Mouse (Mus musculus): ENCODE results near the gene Hist1h1a. TPM values are rescaled to one million over a fixed set of nuclear protein-coding genes. Genes with fewer than 3 reads are reported as not detected.
A peak's percentile ranks its signal among the peaks of the same experiment; 100 is the strongest.
"Not testable (repeated sequence)": the region's sequence is repeated elsewhere in the genome, so short reads cannot be mapped to it uniquely, and the experiment has no call there.

Gene Hist1h1a
- polyA plus RNA-seq, 1 experiment from 2014 or later: 2.4 TPM

GRCm38 (mm10) chr13:23740256-23740840, 23.1 kb upstream of the Hist1h1a start:
- Histone ChIP-seq H3K4me3 (ENCODE audit: low read depth, low read length) (peak overlapping the region; percentile 44), H3K9ac (ENCODE audit: low read length) (peak overlapping the region; percentile 76), H3K4me2 (ENCODE audit: low read length) (peak overlapping the region; percentile 77), H3K4me1 (ENCODE audit: control insufficient read depth, insufficient read depth, low read length) (peaks cover 6% of the 10 kb centered on the region; the same call in 1 of the 2 replicates), H3K9me3 (replicated peaks; ENCODE audit: control insufficient read depth, low read length) (no peaks in the 10 kb centered on the region), H3K27ac (ENCODE audit: low read depth, low read length) (peak overlapping the region; percentile 95; the same call in 1 of the 2 replicates), H3K36me3 (ENCODE audit: control insufficient read depth, insufficient read depth, low read length) (no peaks in the 10 kb centered on the region), H3K27me3 (replicated peaks; ENCODE audit: control insufficient read depth, insufficient read depth, low read length) (no peaks in the 10 kb centered on the region)
- DNase-seq (ENCODE audit: low spot score) (no peak), ATAC-seq (no peak)
- WGBS: 41% methylated on average over 13 of the region's 13 CpGs

GRCm38 (mm10) chr13:23740910-23741309, 22.6 kb upstream of the Hist1h1a start:
- H3K4me2 ChIP-seq (ENCODE audit: low read length): peak overlapping the region; percentile 77
- H3K27me3 ChIP-seq (replicated peaks; ENCODE audit: control insufficient read depth, insufficient read depth, low read length): no peaks in the 10 kb centered on the region

DNA sequence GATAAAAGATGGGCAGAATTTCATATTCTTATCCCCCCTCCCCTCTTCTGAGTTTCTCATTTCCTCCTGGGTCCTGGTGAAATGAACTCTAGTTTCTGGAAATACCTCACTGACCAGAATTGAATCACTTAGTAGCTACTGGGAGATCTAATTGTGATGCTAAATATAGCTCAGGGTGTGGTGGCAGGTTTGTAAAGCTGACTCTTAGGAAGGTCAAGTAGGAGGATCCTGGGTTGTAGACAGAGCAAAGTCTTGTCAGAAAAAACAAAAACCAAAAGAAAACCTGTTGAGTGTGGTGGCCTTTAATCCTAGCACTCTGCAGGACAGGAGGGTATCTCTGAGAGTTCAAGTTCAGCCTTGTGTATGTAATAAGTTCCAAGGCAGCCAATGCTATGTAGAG, 21.5 kb upstream of the Hist1h1a start:
- Histone ChIP-seq H3K9ac (ENCODE audit: low read length) (no peak overlapping the region), H3K4me3 (ENCODE audit: low read depth, low read length) (no peak overlapping the region), H3K4me1 (ENCODE audit: control insufficient read depth, insufficient read depth, low read length) (peaks cover 7% of the 10 kb centered on the region; the same call in 1 of the 2 replicates), H3K27ac (ENCODE audit: low read depth, low read length) (no peak overlapping the region), H3K36me3 (ENCODE audit: control insufficient read depth, insufficient read depth, low read length) (no peaks in the 10 kb centered on the region), H3K4me2 (ENCODE audit: low read length) (no peak overlapping the region), H3K9me3 (replicated peaks; ENCODE audit: control insufficient read depth, low read length) (no peaks in the 10 kb centered on the region), H3K27me3 (replicated peaks; ENCODE audit: control insufficient read depth, insufficient read depth, low read length) (no peaks in the 10 kb centered on the region)
- ATAC-seq (no peak), DNase-seq (ENCODE audit: low spot score) (no peak)

More at GRCm38 (mm10) chr13:23740910-23741309, 22.6 kb upstream of the Hist1h1a start:
- Histone ChIP-seq H3K9ac (ENCODE audit: low read length) (no peak overlapping the region), H3K4me3 (ENCODE audit: low read depth, low read length) (no peak overlapping the region), H3K4me1 (ENCODE audit: control insufficient read depth, insufficient read depth, low read length) (peaks cover 6% of the 10 kb centered on the region; the same call in 1 of the 2 replicates), H3K36me3 (ENCODE audit: control insufficient read depth, insufficient read depth, low read length) (no peaks in the 10 kb centered on the region), H3K9me3 (replicated peaks; ENCODE audit: control insufficient read depth, low read length) (no peaks in the 10 kb centered on the region), H3K27ac (ENCODE audit: low read depth, low read length) (no peak overlapping the region)
- DNase-seq (ENCODE audit: low spot score): no peak
- 67% methylated on average over 5 of the region's 5 CpGs for WGBS
- no peak for ATAC-seq

DNA sequence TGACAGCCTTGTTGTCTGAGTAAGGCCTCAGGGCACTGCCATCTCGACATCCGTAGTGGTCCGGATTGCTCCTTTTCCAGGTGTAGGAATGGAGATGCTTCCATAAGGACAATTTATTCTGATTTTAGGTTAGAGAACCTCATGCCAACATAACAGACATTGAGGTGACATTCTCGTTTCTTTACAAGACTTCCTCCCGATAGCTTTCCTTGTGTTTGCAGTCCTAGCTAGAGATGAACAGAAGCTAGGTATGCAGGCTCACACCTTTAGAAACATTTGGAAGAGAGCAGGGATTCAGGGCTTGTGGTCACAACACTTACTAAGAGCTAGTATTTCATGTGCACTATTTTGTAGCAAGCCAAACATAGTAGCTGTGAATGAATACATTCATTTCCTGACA, 20.3 kb upstream of the Hist1h1a start:
- Histone ChIP-seq H3K9me3 (replicated peaks; ENCODE audit: control insufficient read depth, low read length) (no peaks in the 10 kb centered on the region), H3K27ac (ENCODE audit: low read depth, low read length) (no peak overlapping the region), H3K27me3 (replicated peaks; ENCODE audit: control insufficient read depth, insufficient read depth, low read length) (no peaks in the 10 kb centered on the region), H3K4me3 (ENCODE audit: low read depth, low read length) (no peak overlapping the region), H3K9ac (ENCODE audit: low read length) (no peak overlapping the region), H3K4me1 (ENCODE audit: control insufficient read depth, insufficient read depth, low read length) (peaks cover 17% of the 10 kb centered on the region), H3K36me3 (ENCODE audit: control insufficient read depth, insufficient read depth, low read length) (no peaks in the 10 kb centered on the region), H3K4me2 (ENCODE audit: low read length) (no peak overlapping the region)
- ATAC-seq (no peak), DNase-seq (ENCODE audit: low spot score) (no peak)
- WGBS: 79% methylated on average over 5 of the region's 5 CpGs

DNA sequence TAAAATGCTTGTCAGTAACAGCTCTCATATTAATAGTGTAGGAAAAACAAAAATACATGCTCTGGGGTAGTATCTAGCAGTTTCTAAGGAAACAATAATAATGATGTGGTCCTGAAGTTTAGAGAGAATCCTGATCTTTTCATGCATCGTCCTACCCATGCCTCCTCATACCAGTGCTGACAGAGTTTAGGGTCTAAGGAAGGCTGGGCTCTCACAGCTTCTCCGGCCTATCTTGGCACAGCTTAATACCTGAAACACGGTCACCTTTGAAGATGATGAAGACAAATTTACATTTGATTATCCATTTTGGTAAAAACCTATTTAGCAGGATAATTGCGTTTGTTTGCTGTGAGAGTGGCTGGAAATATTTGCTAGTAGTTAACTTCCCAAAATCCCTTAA, 19.5 kb upstream of the Hist1h1a start:
- ATAC-seq (no peak), DNase-seq (ENCODE audit: low spot score) (no peak)
- H3K27me3 ChIP-seq (replicated peaks; ENCODE audit: control insufficient read depth, insufficient read depth, low read length): no peaks in the 10 kb centered on the region
- WGBS: 32% methylated on average over 4 of the region's 4 CpGs
- H3K36me3 ChIP-seq (ENCODE audit: control insufficient read depth, insufficient read depth, low read length): no peaks in the 10 kb centered on the region
- peaks cover 17% of the 10 kb centered on the region for H3K4me1 ChIP-seq (ENCODE audit: control insufficient read depth, insufficient read depth, low read length)
- no peak overlapping the region for H3K27ac ChIP-seq (ENCODE audit: low read depth, low read length)
- H3K9me3 ChIP-seq (replicated peaks; ENCODE audit: control insufficient read depth, low read length): no peaks in the 10 kb centered on the region
- H3K4me3 ChIP-seq (ENCODE audit: low read depth, low read length): peak overlapping the region; percentile 38; the same call in 1 of the 2 replicates
- peak overlapping the region; percentile 61 for H3K9ac ChIP-seq (ENCODE audit: low read length)
- H3K4me2 ChIP-seq (ENCODE audit: low read length): peak overlapping the region; percentile 54

GRCm38 (mm10) chr13:23744421-23745380, 18.8 kb upstream of the Hist1h1a start:
- peaks cover 17% of the 10 kb centered on the region for H3K4me1 ChIP-seq (ENCODE audit: control insufficient read depth, insufficient read depth, low read length)
- peak overlapping the region; percentile 70; the same call in 1 of the 2 replicates for H3K27ac ChIP-seq (ENCODE audit: low read depth, low read length)
- no peaks in the 10 kb centered on the region for H3K27me3 ChIP-seq (replicated peaks; ENCODE audit: control insufficient read depth, insufficient read depth, low read length)
- under 1% methylated on average over 17 of the region's 36 CpGs for WGBS
- peak overlapping the region; percentile 61 for H3K9ac ChIP-seq (ENCODE audit: low read length)
- no peaks in the 10 kb centered on the region for H3K36me3 ChIP-seq (ENCODE audit: control insufficient read depth, insufficient read depth, low read length)
- ATAC-seq (no peak; the same call in 1 of the 2 replicates), DNase-seq (ENCODE audit: low spot score) (no peak)
- H3K4me3 ChIP-seq (ENCODE audit: low read depth, low read length): peak overlapping the region; percentile 38
- peak overlapping the region; percentile 54 for H3K4me2 ChIP-seq (ENCODE audit: low read length)
- H3K9me3 ChIP-seq (replicated peaks; ENCODE audit: control insufficient read depth, low read length): no peaks in the 10 kb centered on the region

DNA sequence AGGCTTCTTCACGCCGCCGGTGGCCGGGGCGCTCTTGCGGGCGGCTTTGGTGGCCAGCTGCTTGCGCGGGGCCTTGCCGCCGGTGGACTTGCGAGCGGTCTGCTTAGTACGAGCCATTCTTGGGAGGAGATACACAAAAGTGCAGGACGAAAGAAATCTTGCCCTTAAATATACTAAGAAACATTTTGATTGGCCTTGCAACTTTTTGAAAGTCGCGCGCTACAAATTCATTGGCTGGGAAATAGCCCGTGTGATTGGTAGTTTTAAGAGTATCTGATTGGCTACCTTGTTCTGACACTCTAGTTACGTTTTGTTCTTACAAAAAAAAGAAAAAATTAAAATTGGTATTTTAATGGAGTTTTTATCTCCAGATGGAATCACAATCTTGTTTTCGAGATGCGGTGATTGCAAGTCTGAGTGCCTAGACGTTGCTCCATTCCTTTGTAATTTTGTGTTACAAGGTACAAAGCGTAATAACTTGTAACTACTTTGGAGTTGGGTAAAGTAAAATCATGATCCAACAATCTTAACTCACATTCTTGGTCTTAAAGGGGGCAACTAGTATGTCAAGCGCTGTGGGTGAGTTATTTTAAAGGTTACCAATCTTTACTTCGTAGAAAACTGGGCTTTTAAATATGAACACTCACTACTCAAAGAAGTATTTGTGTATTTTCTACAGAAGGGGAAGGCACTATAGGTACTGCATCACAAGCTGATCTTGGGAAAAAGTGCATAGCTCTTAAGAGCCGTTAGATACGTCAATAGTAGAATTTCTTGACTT, 17.9 kb upstream of the Hist1h1a start, which contains the start of gene Hist1h3c:
Hist1h3c (minus strand) TSS at position 222 of the 781 bp plus-strand sequence.
- H3K9me3 ChIP-seq (replicated peaks; ENCODE audit: control insufficient read depth, low read length): no peaks in the 10 kb centered on the region
- H3K4me1 ChIP-seq (ENCODE audit: control insufficient read depth, insufficient read depth, low read length): peaks cover 12% of the 10 kb centered on the region
- H3K9ac ChIP-seq (ENCODE audit: low read length): peak within 1 kb of the TSS; percentile 61
- ATAC-seq (peak; percentile 76), DNase-seq (ENCODE audit: low spot score) (peak; percentile 97)
- peak within 1 kb of the TSS; percentile 54 for H3K4me2 ChIP-seq (ENCODE audit: low read length)
- no peaks in the 10 kb centered on the region for H3K27me3 ChIP-seq (replicated peaks; ENCODE audit: control insufficient read depth, insufficient read depth, low read length)
- under 1% methylated on average over 24 of the region's 28 CpGs for WGBS
- H3K36me3 ChIP-seq (ENCODE audit: control insufficient read depth, insufficient read depth, low read length): no peaks in the 10 kb centered on the region
- H3K27ac ChIP-seq (ENCODE audit: low read depth, low read length): peak within 1 kb of the TSS; percentile 97
- peak within 1 kb of the TSS; percentile 38 for H3K4me3 ChIP-seq (ENCODE audit: low read depth, low read length)

- peak; percentile 88 for ATAC-seq
Observed at GRCm38 (mm10) chr13:23746201-23747080, 17.0 kb upstream of the Hist1h1a start, which contains the start of gene Hist1h2bb. Hist1h2bb (plus strand) TSS chr13:23746734.

More at GRCm38 (mm10) chr13:23746201-23747080, 17.0 kb upstream of the Hist1h1a start, which contains the start of gene Hist1h2bb:
- not testable (repeated sequence) for H3K9me3 ChIP-seq (replicated peaks; ENCODE audit: control insufficient read depth, low read length); H3K36me3 ChIP-seq (ENCODE audit: control insufficient read depth, insufficient read depth, low read length); H3K27me3 ChIP-seq (replicated peaks; ENCODE audit: control insufficient read depth, insufficient read depth, low read length)
- DNase-seq (ENCODE audit: low spot score): peak; percentile 99
- Histone ChIP-seq H3K4me3 (ENCODE audit: low read depth, low read length) (peak within 1 kb of the TSS; percentile 38), H3K4me1 (ENCODE audit: control insufficient read depth, insufficient read depth, low read length) (peaks cover 11% of the 10 kb centered on the region), H3K4me2 (ENCODE audit: low read length) (peak within 1 kb of the TSS; percentile 54), H3K27ac (ENCODE audit: low read depth, low read length) (peak within 1 kb of the TSS; percentile 97), H3K9ac (ENCODE audit: low read length) (peak within 1 kb of the TSS; percentile 58)
- WGBS: under 1% methylated on average over 39 of the region's 58 CpGs
